Mouse (Mus musculus) spleen, adult 2 months (tissue): ENCODE measurements around the gene Rnf10.

Experiments
- CTCF ChIP-seq: fragments of 200-500 bp; IDR thresholded peaks from 2 replicates; pipeline ENCODE4 v1.5.1; 2011; ENCODE audit warnings: mild to moderate bottlenecking, inconsistent platforms; ENCODE audit not compliant: insufficient read depth, insufficient read length, insufficient replicate concordance; ENCODE audit errors: extremely low read depth
- POLR2A ChIP-seq: fragments of 200-500 bp; IDR thresholded peaks from 2 replicates; pipeline ENCODE4 v1.6.1; 2011; ENCODE audit warnings: low read depth, low read length, inconsistent platforms

DNA sequence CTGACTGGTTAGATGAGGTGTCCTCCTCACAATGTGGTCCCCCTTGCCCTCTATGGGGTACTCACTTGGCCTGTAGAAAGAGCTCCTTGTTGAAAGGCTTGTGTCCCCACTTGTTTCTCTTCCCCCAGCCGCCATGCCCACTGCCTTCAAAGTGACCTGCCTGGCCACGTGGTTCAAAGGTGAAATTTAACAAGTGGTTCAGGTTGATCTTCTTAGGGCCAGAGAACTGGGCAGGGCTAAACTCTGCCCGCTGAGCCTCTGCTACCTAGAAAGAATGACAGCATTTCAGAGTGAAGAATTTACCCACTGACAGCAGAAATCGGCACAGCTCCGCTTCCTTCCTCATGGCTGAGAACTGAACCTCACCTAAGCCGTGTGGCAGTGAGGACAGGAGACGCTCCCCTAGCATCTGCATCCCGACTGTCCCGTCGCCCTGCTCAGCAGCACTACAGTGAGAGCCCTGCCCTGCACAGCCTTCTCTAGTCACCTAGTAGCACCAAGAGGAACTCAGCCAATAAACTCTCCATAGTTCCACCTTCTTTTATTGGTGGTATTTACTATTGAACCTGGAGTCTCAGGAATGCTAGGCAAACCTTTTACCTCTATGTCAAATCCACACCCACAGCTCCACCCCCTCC, 15.7 kb downstream of the Rnf10 start:
- TF ChIP-seq POLR2A (no peak), CTCF (no peak)
